Mouse (Mus musculus) embryonic facial prominence, embryonic 14.5 days (tissue): Measurements from ENCODE around the gene Zfhx2. TPM values are rescaled to one million over a fixed set of nuclear protein-coding genes. Genes with fewer than 3 reads are reported as not detected.
A peak's percentile ranks its signal among the peaks of the same experiment; 100 is the strongest.

ENCODE experiments used
- ATAC-seq: fragments of 200-750 bp; cut with Nextera tagmentation; 2 replicates; pipeline ENCODE4 v1.8.0; 2017; ENCODE audit warnings: low read depth, moderate number of reproducible peaks, moderate TSS enrichment
- DNase-seq: peaks from one replicate; pipeline ENCODE4 v3.0.0-alpha.2; 2015; ENCODE audit warnings: low spot score
- H3K27ac ChIP-seq: fragments of 300-500 bp; sonication (generic); replicated peaks from 2 replicates; pipeline ENCODE4 v1.5.1; 2014; ENCODE audit warnings: low read depth, mild to moderate bottlenecking, low read length, moderate library complexity
- H3K27me3 ChIP-seq: fragments of 300-500 bp; sonication (generic); replicated peaks from 2 replicates; pipeline ENCODE4 v1.6.1; 2014; ENCODE audit warnings: low read length; ENCODE audit not compliant: control insufficient read depth, insufficient read depth
- H3K36me3 ChIP-seq: fragments of 300-500 bp; sonication (generic); 2 replicates; pipeline ENCODE4 v1.6.1; 2014; ENCODE audit warnings: low read length, mixed read lengths; ENCODE audit not compliant: control insufficient read depth, insufficient read depth
- H3K4me1 ChIP-seq: fragments of 300-500 bp; sonication (generic); 2 replicates; pipeline ENCODE4 v1.6.1; 2014; ENCODE audit warnings: antibody characterized with exemption, low read length; ENCODE audit not compliant: control insufficient read depth, insufficient read depth
- H3K4me2 ChIP-seq: fragments of 300-500 bp; sonication (generic); 2 replicates; pipeline ENCODE4 v1.6.1; 2014; ENCODE audit warnings: low read depth, mild to moderate bottlenecking, low read length, moderate library complexity, mixed read lengths
- H3K4me3 ChIP-seq: fragments of 300-500 bp; sonication (generic); 2 replicates; pipeline ENCODE4 v1.5.1; 2014; ENCODE audit warnings: low read depth, mild to moderate bottlenecking, low read length
- H3K9ac ChIP-seq: fragments of 300-500 bp; sonication (generic); 2 replicates; pipeline ENCODE4 v1.6.1; 2014; ENCODE audit warnings: low read depth, mild to moderate bottlenecking, low read length, moderate library complexity, mixed read lengths
- H3K9me3 ChIP-seq: fragments of 300-500 bp; sonication (generic); 2 replicates; pipeline ENCODE4 v1.6.1; 2016; ENCODE audit warnings: low read length; ENCODE audit not compliant: control insufficient read depth
- WGBS: fragments of 180-500 bp; shearing (Covaris S2); extraction: QIAGEN DNeasy Blood & Tissue Kit; methylation state at CpG from one replicate; pipeline ENCODE4 v1.1.7; 2014; 5-methylcytosine and 5-hydroxymethylcytosine counted together
- polyA plus RNA-seq: library from polyadenylated mRNA; unstranded; fragments of >200 nt; fragmentation: Nextera tagmentation; extraction: Ambion mirVana; gene quantifications from 2 replicates; pipeline ENCODE4 v1.2.1, GENCODE M21; 2014

The Zfhx2 gene
- polyA plus RNA-seq, 1 experiment from 2014 or later: 3.4 TPM

DNA sequence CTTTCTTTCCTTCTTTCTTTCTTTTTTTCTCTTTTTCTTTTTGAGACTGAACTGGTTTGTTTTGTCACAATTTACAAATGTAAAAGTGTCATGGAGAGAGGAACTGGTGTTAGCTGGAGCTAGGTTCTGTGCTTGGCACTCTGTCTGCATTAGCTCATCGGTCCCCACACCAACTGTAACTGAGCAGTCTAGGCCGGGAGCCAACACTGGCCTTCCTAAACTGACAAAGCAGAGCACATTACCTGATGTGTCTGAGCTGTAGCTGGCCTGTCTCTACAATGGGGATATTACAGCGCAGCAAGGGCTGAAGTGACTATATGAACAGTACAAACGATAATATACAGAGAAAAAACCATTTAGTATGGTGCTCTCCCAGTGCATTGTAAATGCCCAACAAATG lies 26.7 kb upstream of the Zfhx2 start:
- H3K4me3 ChIP-seq: no peak overlapping the region
- peaks cover 20% of the 10 kb centered on the region for H3K27me3 ChIP-seq
- DNase-seq (no peak), ATAC-seq (no peak)
- no peak overlapping the region for H3K4me2 ChIP-seq
- no peaks in the 10 kb centered on the region for H3K36me3 ChIP-seq
- H3K4me1 ChIP-seq: peaks cover 9% of the 10 kb centered on the region
- H3K9ac ChIP-seq: no peak overlapping the region
- no peaks in the 10 kb centered on the region for H3K9me3 ChIP-seq
- no peak overlapping the region for H3K27ac ChIP-seq
- WGBS: 79% methylated on average over 4 of the region's 4 CpGs

DNA sequence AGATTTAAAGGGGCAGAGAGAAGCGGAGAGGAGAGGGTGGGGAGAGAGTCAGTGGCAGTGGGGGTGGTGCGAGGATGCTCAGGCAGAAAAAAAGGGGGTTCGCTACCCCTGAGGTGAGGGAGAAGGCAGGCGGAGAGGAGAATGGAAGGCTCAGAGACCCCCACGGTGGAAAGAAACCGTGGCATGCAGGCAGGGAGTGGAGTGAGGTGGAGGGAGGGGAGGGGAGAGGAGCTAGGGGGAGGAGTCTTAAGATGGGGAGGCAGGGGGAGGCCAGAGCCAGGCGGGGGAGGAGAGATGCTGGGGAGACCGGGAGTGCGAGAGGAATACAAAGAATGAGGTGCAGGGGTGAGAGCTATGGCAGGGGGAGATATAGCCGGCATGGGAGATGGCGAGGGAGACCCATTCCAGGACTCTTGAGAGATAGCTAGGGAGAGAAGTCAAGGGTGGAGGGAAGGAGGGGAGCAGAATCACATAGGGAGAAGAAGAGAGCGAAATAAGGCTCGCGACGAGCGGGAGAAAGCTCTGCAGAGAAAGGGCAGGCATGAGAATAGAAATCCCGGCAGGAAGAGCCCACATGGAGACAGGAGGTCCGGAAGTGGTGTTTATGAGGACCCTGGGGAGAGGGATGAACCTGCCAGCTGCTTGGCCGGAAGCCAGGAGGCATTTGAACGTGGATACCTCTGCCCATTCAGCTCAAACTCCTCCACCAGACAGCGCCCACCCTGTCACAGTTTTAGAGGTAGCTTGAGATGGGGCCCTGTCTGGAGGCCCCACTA lies 24.5 kb upstream of the Zfhx2 start, which contains the start of gene Jph4:
TSS of gene Jph4 (minus strand) at position 511 of the 776 bp plus-strand sequence.
- H3K27ac ChIP-seq: peak within 1 kb of the TSS; percentile 15
- WGBS: 6% methylated on average over 21 of the region's 21 CpGs

DNA sequence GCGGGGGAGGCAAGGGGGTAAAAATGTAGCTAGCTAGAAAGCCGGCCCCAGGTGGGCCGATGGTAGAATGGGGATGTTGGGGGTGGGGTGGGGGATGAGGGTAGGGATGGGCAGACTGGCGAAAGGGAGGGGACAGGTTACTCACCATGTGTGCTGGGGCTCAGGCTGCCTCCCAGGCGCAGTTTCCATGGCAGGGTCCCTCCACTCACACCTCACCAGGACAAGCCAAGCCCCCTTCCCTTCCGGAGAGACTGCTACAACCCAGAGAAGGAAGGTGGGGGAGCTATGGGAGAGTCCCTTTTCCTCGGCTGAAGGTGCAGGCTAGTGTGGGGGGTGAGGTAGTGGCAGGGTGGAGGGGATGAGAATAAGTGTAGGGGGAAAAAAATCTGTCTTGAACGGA lies 23.7 kb upstream of the Zfhx2 start:
- Histone ChIP-seq H3K36me3 (no peaks in the 10 kb centered on the region), H3K27ac (no peak overlapping the region), H3K4me2 (peak overlapping the region; percentile 97), H3K27me3 (peaks cover 35% of the 10 kb centered on the region), H3K4me1 (peaks cover 7% of the 10 kb centered on the region; the same call in 1 of the 2 replicates), H3K4me3 (peak overlapping the region; percentile 62), H3K9me3 (no peaks in the 10 kb centered on the region), H3K9ac (peak overlapping the region; percentile 77; the same call in 1 of the 2 replicates)
- ATAC-seq (no peak), DNase-seq (no peak)
- WGBS: 0% methylated on average over 8 of the region's 8 CpGs

More for the DNA sequence above, 24.5 kb upstream of the Zfhx2 start, which contains the start of gene Jph4:
- H3K4me1 ChIP-seq: peaks cover 7% of the 10 kb centered on the region; the same call in 1 of the 2 replicates
- peak within 1 kb of the TSS; percentile 97 for H3K4me2 ChIP-seq
- H3K9me3 ChIP-seq: no peaks in the 10 kb centered on the region
- H3K9ac ChIP-seq: peak within 1 kb of the TSS; percentile 77
- H3K4me3 ChIP-seq: peak within 1 kb of the TSS; percentile 62
- H3K36me3 ChIP-seq: no peaks in the 10 kb centered on the region
- peaks cover 35% of the 10 kb centered on the region for H3K27me3 ChIP-seq
- peak; percentile 60 for DNase-seq
- ATAC-seq: peak; percentile 27; the same call in 1 of the 2 replicates

DNA sequence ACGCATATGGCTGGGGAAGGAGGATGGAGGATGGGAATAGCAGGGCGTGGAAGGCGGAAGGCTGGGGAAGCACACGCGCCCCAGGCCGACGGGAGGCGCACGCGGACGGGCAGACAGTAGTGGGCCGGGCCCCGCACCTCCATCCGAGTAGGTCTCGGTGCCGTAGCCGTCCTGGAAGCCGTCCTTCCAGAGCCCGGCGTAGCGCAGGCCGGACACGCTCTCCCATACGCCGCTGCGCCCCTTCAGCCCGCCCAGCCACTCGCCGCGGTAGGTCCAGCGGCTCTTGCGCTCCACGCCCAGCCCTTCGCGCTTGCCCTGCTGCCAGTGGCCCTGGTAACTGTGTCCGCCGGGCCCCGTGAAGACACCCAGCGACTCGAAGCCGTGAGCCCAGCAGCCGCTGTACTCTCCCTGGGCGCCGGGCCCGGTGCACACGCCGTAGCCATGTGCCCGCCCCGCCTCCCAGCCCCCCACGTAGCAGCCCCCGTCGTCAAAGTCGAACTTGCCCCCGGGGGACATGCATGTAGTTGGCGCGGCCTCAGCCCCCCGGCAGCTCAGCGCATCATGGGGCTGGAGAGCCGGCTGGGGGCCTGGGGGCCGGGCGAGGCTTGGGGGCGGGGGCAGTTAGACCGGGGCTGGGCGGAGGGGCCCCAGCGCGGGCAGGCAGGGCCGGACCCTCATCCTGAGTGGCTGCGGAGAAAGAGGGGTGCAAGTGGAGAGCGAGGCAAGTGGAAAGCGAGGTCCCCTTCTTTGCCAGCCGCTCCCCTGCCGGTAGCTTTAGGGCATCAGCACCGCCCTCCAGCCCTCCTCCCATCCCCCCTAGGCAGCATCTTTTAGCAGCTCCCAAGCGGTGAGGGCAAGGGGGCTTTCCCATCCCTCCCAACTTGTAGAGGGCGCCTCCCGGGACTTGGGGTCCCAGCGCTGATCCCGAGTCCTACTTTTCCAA lies 22.9 kb upstream of the Zfhx2 start:
- Histone ChIP-seq H3K27me3 (peaks cover 35% of the 10 kb centered on the region), H3K27ac (peak overlapping the region; percentile 29), H3K4me3 (peak overlapping the region; percentile 62), H3K4me2 (peak overlapping the region; percentile 97), H3K9me3 (no peaks in the 10 kb centered on the region), H3K9ac (peak overlapping the region; percentile 77), H3K4me1 (peaks cover 7% of the 10 kb centered on the region; the same call in 1 of the 2 replicates), H3K36me3 (no peaks in the 10 kb centered on the region)
- under 1% methylated on average over 46 of the region's 78 CpGs for WGBS
- DNase-seq (peak; percentile 56), ATAC-seq (peak; percentile 61)

DNA sequence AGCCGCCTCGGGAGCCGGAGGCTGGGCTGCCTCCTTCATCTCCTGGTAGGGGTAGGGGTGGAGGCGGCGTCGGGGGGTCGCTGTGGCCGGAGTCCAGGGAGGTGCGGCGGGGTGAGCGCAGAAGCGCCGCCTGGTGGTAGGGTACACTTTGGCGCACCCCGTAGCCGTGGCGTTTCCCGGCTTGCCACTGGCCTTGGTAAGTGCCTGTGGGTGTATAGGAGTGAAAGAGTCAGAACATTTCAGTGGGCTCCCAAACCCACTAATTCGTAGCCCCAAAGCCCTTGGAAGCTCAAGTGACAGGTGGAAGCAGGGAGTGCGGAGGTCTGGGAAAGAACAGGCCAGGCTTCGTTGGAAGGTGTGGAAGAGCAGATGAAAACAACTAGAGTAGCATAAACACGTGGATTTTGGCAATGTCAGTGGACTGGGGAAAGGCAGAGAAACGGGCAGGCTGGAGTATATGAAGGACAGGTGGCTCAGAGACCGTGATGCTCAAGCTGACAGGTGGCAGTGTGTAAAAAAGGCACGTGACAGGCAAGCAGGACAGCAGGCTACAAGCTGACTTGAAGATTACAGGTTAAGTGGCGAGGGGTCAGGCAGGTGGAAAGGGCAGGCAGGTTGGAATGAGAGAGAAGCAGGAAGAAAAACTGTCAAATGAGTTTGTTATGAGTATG lies 22.0 kb upstream of the Zfhx2 start:
- peak overlapping the region; percentile 77 for H3K9ac ChIP-seq
- ATAC-seq (no peak), DNase-seq (no peak)
- peaks cover 12% of the 10 kb centered on the region for H3K4me1 ChIP-seq
- H3K36me3 ChIP-seq: no peaks in the 10 kb centered on the region
- 17% methylated on average over 13 of the region's 26 CpGs for WGBS
- no peaks in the 10 kb centered on the region for H3K9me3 ChIP-seq
- H3K27ac ChIP-seq: no peak overlapping the region
- H3K4me3 ChIP-seq: peak overlapping the region; percentile 62
- peaks cover 35% of the 10 kb centered on the region for H3K27me3 ChIP-seq
- peak overlapping the region; percentile 97 for H3K4me2 ChIP-seq

DNA sequence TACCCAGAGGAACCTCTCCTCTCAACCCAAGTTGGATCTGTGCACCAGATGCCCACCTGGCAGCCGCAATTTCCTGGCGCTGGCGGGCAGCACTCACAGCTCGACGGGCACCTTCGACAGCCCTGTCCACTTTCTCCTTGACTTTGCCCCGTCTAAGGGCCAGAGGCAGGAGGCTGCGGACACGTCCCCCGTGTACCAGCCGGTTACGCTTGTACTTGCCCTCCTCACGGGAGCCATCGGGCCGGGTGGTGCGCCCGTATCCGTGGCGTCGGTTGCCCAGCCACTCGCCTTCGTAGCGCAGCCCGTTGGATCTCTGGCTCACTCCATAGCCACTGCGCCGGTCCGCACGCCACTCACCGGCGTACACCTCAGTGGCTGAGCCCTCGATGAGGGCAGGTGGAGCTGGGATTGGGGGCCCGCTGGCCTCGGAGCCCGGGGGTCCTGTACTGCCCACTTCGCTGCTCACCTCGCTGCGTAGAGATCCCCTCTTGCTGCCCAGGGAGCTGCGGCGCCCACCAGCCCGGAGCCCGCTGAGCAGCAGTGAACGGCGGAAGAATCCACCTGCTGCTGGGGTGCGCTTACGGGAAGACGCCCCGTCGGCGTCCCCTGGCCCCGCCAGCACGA lies 21.3 kb upstream of the Zfhx2 start:
- H3K4me2 ChIP-seq: peak overlapping the region; percentile 97; the same call in 1 of the 2 replicates

DNA sequence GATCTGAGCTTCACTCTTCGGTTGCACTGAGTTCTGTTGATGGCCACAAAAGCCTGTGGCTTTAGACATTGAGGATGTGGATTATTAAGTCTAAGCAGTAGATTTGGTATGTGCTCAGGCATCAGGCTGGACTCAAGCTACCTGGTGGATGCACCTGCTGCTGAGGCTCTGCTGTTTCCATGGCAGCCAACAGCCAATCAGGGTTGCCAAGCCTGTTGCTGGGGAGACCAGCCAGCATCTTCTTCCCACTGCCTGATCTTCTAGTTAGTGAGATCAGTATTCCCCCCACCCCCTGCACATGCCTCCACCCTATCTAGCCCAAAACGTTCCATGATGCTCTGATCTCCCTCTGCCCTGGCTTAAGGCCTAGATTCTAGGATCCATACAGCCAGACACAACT lies 19.6 kb upstream of the Zfhx2 start:
- no peaks in the 10 kb centered on the region for H3K36me3 ChIP-seq
- no peak for DNase-seq
- no peak overlapping the region for H3K4me2 ChIP-seq
- no peak for ATAC-seq
- H3K27me3 ChIP-seq: peaks cover 35% of the 10 kb centered on the region
- no peak overlapping the region for H3K4me3 ChIP-seq
- H3K4me1 ChIP-seq: peaks cover 15% of the 10 kb centered on the region
- 86% methylated on average over 2 of the region's 2 CpGs for WGBS
- H3K9ac ChIP-seq: no peak overlapping the region
- no peaks in the 10 kb centered on the region for H3K9me3 ChIP-seq
- H3K27ac ChIP-seq: no peak overlapping the region

More for the DNA sequence above, 21.3 kb upstream of the Zfhx2 start:
- no peak overlapping the region for H3K9ac ChIP-seq
- 86% methylated on average over 36 of the region's 51 CpGs for WGBS
- no peak overlapping the region for H3K4me3 ChIP-seq
- ATAC-seq (no peak), DNase-seq (no peak)
- no peak overlapping the region for H3K27ac ChIP-seq
- no peaks in the 10 kb centered on the region for H3K36me3 ChIP-seq
- H3K9me3 ChIP-seq: no peaks in the 10 kb centered on the region
- H3K4me1 ChIP-seq: peaks cover 15% of the 10 kb centered on the region
- peaks cover 35% of the 10 kb centered on the region for H3K27me3 ChIP-seq

DNA sequence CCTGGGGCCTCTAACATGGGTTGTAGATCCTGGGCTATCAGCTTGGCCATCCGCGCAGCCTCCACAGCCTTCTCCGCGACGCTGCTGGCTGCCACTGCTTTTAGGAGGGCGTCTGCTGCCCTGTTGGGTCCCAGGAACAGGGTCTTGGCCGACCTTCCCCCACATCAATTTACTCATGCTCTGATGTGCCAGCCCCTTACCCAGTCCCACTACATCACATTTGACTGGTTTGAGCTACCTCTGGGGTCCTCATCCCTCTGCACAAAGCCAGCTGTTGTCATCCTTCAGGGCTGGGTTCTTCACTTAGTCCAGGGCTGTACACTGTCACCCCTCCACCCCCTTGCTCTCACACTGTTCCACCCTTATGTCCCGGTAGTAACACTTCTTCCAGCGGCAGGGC lies 18.0 kb upstream of the Zfhx2 start:
- H3K9me3 ChIP-seq: no peaks in the 10 kb centered on the region
- ATAC-seq (no peak), DNase-seq (no peak)
- no peak overlapping the region for H3K9ac ChIP-seq
- H3K27ac ChIP-seq: no peak overlapping the region
- no peaks in the 10 kb centered on the region for H3K36me3 ChIP-seq
- H3K4me2 ChIP-seq: no peak overlapping the region
- 33% methylated on average over 9 of the region's 9 CpGs for WGBS
- H3K27me3 ChIP-seq: peaks cover 24% of the 10 kb centered on the region
- H3K4me1 ChIP-seq: peaks cover 26% of the 10 kb centered on the region
- H3K4me3 ChIP-seq: no peak overlapping the region
